Mouse (Mus musculus): ENCODE measurements around the gene Lin37. TPM values are rescaled to one million over a fixed set of nuclear protein-coding genes. Genes with fewer than 3 reads are reported as not detected.

Lin37 gene
- polyA plus RNA-seq, 1 experiment from 2014 or later: 38.6 TPM

GRCm38 (mm10) chr7:30588676-30589434, 29.2 kb upstream of the Lin37 start, which contains the start of gene Kmt2b:
TSS of gene Kmt2b (minus strand) at chr7:30588726.
- 0 out of 2 replicates have a peak, but pooled peaks cover 10% of the 10 kb centered on the region for H3K36me3 ChIP-seq (ENCODE audit: insufficient read depth, low read length)
- under 1% methylated on average over 43 of the region's 68 CpGs for WGBS
- peak within 1 kb of the TSS; percentile 97 for H3K9ac ChIP-seq (replicated peaks; ENCODE audit: low read depth)
- H3K9me3 ChIP-seq (ENCODE audit: low read length): no peaks in the 10 kb centered on the region
- peak; percentile 99 for DNase-seq (ENCODE audit: low spot score)
- peaks cover 4% of the 10 kb centered on the region for H3K4me1 ChIP-seq (ENCODE audit: insufficient read depth, low read depth, low read length)
- ATAC-seq: peak; percentile 96
- H3K27ac ChIP-seq (ENCODE audit: low read length): peak within 1 kb of the TSS; percentile 94
- TF ChIP-seq EP300 (IDR thresholded peaks at IDR 0.05): no peak
- no peak; the same call in 1 of the 2 replicates for TF ChIP-seq CTCF (IDR thresholded peaks at IDR 0.05)
- peak within 1 kb of the TSS; percentile 95 for H3K4me3 ChIP-seq (ENCODE audit: low read depth, low read length)
- peak within 1 kb of the TSS; percentile 73 for H3K4me2 ChIP-seq (replicated peaks; ENCODE audit: low read depth, low read length)
- H3K27me3 ChIP-seq (replicated peaks; ENCODE audit: insufficient read depth, low read length): no peaks in the 10 kb centered on the region

- ATAC-seq (peak; percentile 11), DNase-seq (ENCODE audit: low spot score) (peak; percentile 39)
- TF ChIP-seq CTCF (IDR thresholded peaks at IDR 0.05) (no peak), EP300 (IDR thresholded peaks at IDR 0.05) (no peak)
- Histone ChIP-seq H3K4me3 (ENCODE audit: low read depth, low read length) (peak overlapping the region; percentile 95), H3K9ac (replicated peaks; ENCODE audit: low read depth) (peak overlapping the region; percentile 97), H3K4me1 (ENCODE audit: insufficient read depth, low read depth, low read length) (peaks cover 4% of the 10 kb centered on the region), H3K9me3 (ENCODE audit: low read length) (no peaks in the 10 kb centered on the region), H3K4me2 (replicated peaks; ENCODE audit: low read depth, low read length) (peak overlapping the region; percentile 73), H3K36me3 (ENCODE audit: insufficient read depth, low read length) (0 out of 2 replicates have a peak, but pooled peaks cover 13% of the 10 kb centered on the region), H3K27ac (ENCODE audit: low read length) (peak overlapping the region; percentile 94), H3K27me3 (replicated peaks; ENCODE audit: insufficient read depth, low read length) (no peaks in the 10 kb centered on the region)
- WGBS: 1% methylated on average over 61 of the region's 67 CpGs
Observed at GRCm38 (mm10) chr7:30587842-30588667, 28.4 kb upstream of the Lin37 start.

GRCm38 (mm10) chr7:30586455-30587020, 26.9 kb upstream of the Lin37 start:
- Histone ChIP-seq H3K36me3 (ENCODE audit: insufficient read depth, low read length) (peaks cover 15% of the 10 kb centered on the region; the same call in 1 of the 2 replicates), H3K9ac (replicated peaks; ENCODE audit: low read depth) (no peak overlapping the region; the same call in 1 of the 2 replicates), H3K27ac (ENCODE audit: low read length) (no peak overlapping the region), H3K27me3 (replicated peaks; ENCODE audit: insufficient read depth, low read length) (no peaks in the 10 kb centered on the region), H3K4me2 (replicated peaks; ENCODE audit: low read depth, low read length) (no peak overlapping the region), H3K9me3 (ENCODE audit: low read length) (no peaks in the 10 kb centered on the region), H3K4me1 (ENCODE audit: insufficient read depth, low read depth, low read length) (peaks cover 4% of the 10 kb centered on the region), H3K4me3 (ENCODE audit: low read depth, low read length) (no peak overlapping the region)
- 86% methylated on average over 28 of the region's 28 CpGs for WGBS
- no peak for DNase-seq (ENCODE audit: low spot score)
- no peak for ATAC-seq
- TF ChIP-seq EP300 (IDR thresholded peaks at IDR 0.05) (no peak), CTCF (IDR thresholded peaks at IDR 0.05) (no peak)

GRCm38 (mm10) chr7:30585170-30585569, 25.5 kb upstream of the Lin37 start:
- Histone ChIP-seq H3K4me2 (replicated peaks; ENCODE audit: low read depth, low read length) (no peak overlapping the region), H3K36me3 (ENCODE audit: insufficient read depth, low read length) (peaks cover 25% of the 10 kb centered on the region; the same call in 1 of the 2 replicates), H3K4me1 (ENCODE audit: insufficient read depth, low read depth, low read length) (peaks cover 4% of the 10 kb centered on the region), H3K4me3 (ENCODE audit: low read depth, low read length) (no peak overlapping the region), H3K9ac (replicated peaks; ENCODE audit: low read depth) (no peak overlapping the region), H3K9me3 (ENCODE audit: low read length) (no peaks in the 10 kb centered on the region), H3K27me3 (replicated peaks; ENCODE audit: insufficient read depth, low read length) (no peaks in the 10 kb centered on the region), H3K27ac (ENCODE audit: low read length) (no peak overlapping the region)
- no peak for DNase-seq (ENCODE audit: low spot score)
- WGBS: 95% methylated on average over 7 of the region's 7 CpGs
- TF ChIP-seq CTCF (IDR thresholded peaks at IDR 0.05): no peak
- TF ChIP-seq EP300 (IDR thresholded peaks at IDR 0.05): no peak
- ATAC-seq: no peak

- no peaks in the 10 kb centered on the region for H3K9me3 ChIP-seq (ENCODE audit: low read length)
- H3K4me1 ChIP-seq (ENCODE audit: insufficient read depth, low read depth, low read length): peaks cover 4% of the 10 kb centered on the region
- no peak for DNase-seq (ENCODE audit: low spot score)
- TF ChIP-seq EP300 (IDR thresholded peaks at IDR 0.05): no peak
- no peak for TF ChIP-seq CTCF (IDR thresholded peaks at IDR 0.05)
- no peak overlapping the region for H3K27ac ChIP-seq (ENCODE audit: low read length)
- H3K27me3 ChIP-seq (replicated peaks; ENCODE audit: insufficient read depth, low read length): no peaks in the 10 kb centered on the region
- WGBS: 88% methylated on average over 10 of the region's 10 CpGs
- no peak overlapping the region for H3K4me3 ChIP-seq (ENCODE audit: low read depth, low read length)
- peaks cover 33% of the 10 kb centered on the region for H3K36me3 ChIP-seq (ENCODE audit: insufficient read depth, low read length)
- H3K9ac ChIP-seq (replicated peaks; ENCODE audit: low read depth): no peak overlapping the region
- ATAC-seq: no peak
- H3K4me2 ChIP-seq (replicated peaks; ENCODE audit: low read depth, low read length): no peak overlapping the region
Observed at GRCm38 (mm10) chr7:30584339-30584738, 24.7 kb upstream of the Lin37 start.

GRCm38 (mm10) chr7:30581547-30581946, 21.9 kb upstream of the Lin37 start:
- Histone ChIP-seq H3K9ac (replicated peaks; ENCODE audit: low read depth) (no peak overlapping the region), H3K27ac (ENCODE audit: low read length) (no peak overlapping the region), H3K27me3 (replicated peaks; ENCODE audit: insufficient read depth, low read length) (no peaks in the 10 kb centered on the region), H3K36me3 (ENCODE audit: insufficient read depth, low read length) (peaks cover 59% of the 10 kb centered on the region), H3K9me3 (ENCODE audit: low read length) (no peaks in the 10 kb centered on the region), H3K4me1 (ENCODE audit: insufficient read depth, low read depth, low read length) (no peaks in the 10 kb centered on the region), H3K4me2 (replicated peaks; ENCODE audit: low read depth, low read length) (no peak overlapping the region), H3K4me3 (ENCODE audit: low read depth, low read length) (no peak overlapping the region)
- TF ChIP-seq CTCF (IDR thresholded peaks at IDR 0.05): no peak
- no peak for TF ChIP-seq EP300 (IDR thresholded peaks at IDR 0.05)
- 90% methylated on average over 16 of the region's 16 CpGs for WGBS
- ATAC-seq: no peak
- DNase-seq (ENCODE audit: low spot score): no peak
